Mouse (Mus musculus) ES-CJ7 (cell line): ENCODE measurements around the gene Usp15.
"Not testable (repeated sequence)": the region's sequence is repeated elsewhere in the genome, so short reads cannot be mapped to it uniquely, and the experiment has no call there.

Experiments used
- DNase-seq: peaks from one replicate; pipeline ENCODE4 v3.0.0; 2011; ENCODE audit warnings: low read depth, low spot score

Gene Usp15

GRCm38 (mm10) chr10:123196835-123197559, at the start of gene Usp15:
Usp15 (minus strand) TSS chr10:123196995.
- DNase-seq: peak; percentile 81

- no peak for DNase-seq
These were observed 32.6 kb upstream of the Usp15 start for GRCm38 (mm10) chr10:123229420-123229819.

- no peak for DNase-seq
These were observed 26.0 kb upstream of the Usp15 start for GRCm38 (mm10) chr10:123222785-123223184.

- no peak for DNase-seq
These were observed 12.7 kb upstream of the Usp15 start for GRCm38 (mm10) chr10:123209517-123209916.

GRCm38 (mm10) chr10:123208336-123208735, 11.5 kb upstream of the Usp15 start:
- DNase-seq: no peak

GRCm38 (mm10) chr10:123206074-123206473, 9.3 kb upstream of the Usp15 start:
- no peak for DNase-seq

- DNase-seq: not testable (repeated sequence)
These were observed 8.6 kb upstream of the Usp15 start for GRCm38 (mm10) chr10:123205364-123205763.

GRCm38 (mm10) chr10:123201981-123202758, 5.4 kb upstream of the Usp15 start:
- DNase-seq: no peak

GRCm38 (mm10) chr10:123201436-123201835, 4.6 kb upstream of the Usp15 start:
- no peak for DNase-seq

- no peak for DNase-seq
These were observed 4.2 kb upstream of the Usp15 start for GRCm38 (mm10) chr10:123200996-123201395.

- no peak for DNase-seq
These were observed 3.5 kb upstream of the Usp15 start for GRCm38 (mm10) chr10:123200320-123200659.

- DNase-seq: no peak
These were observed 3.0 kb upstream of the Usp15 start for GRCm38 (mm10) chr10:123199615-123200319.

- no peak for DNase-seq
These were observed 2.3 kb upstream of the Usp15 start for GRCm38 (mm10) chr10:123199119-123199518.

- no peak for DNase-seq
These were observed 1.4 kb upstream of the Usp15 start for GRCm38 (mm10) chr10:123198183-123198582.

- DNase-seq: peak; percentile 37
These were observed 597 bp downstream of the Usp15 start for GRCm38 (mm10) chr10:123195961-123196834.

GRCm38 (mm10) chr10:123195501-123195900, 1.3 kb downstream of the Usp15 start:
- no peak for DNase-seq

GRCm38 (mm10) chr10:123191038-123191437, 5.8 kb downstream of the Usp15 start:
- no peak for DNase-seq

- DNase-seq: no peak
These were observed 9.5 kb downstream of the Usp15 start for GRCm38 (mm10) chr10:123187337-123187736.

- no peak for DNase-seq
These were observed 10.9 kb downstream of the Usp15 start for GRCm38 (mm10) chr10:123185907-123186306.

- DNase-seq: no peak
These were observed 13.1 kb downstream of the Usp15 start for GRCm38 (mm10) chr10:123183743-123184142.

- no peak for DNase-seq
These were observed 13.6 kb downstream of the Usp15 start for GRCm38 (mm10) chr10:123183243-123183642.
